In the genomic region with DNA sequence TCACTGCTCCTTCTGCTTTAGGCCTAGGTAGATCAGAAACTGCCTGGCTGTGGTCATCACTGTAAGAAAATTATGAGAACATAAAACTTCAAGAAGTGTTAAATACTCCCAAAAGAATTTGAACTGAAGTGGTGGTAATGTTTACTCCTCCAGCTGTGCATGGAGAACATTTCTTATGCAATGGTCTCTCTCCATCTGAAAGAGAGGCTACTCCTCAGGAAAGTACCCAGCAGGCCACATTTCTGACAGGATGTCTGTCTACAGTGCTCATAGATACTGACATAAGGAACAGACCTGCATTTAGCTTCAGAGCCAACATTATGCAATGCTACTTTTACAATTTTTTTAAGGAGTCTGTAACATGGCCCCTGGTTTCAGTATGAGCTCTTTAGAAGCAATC, we compare ENCODE assay signal across 21 mouse cellular contexts.
A peak's percentile ranks its signal among the peaks of the same experiment; 100 is the strongest.
DNase-seq lines count a peak whose midpoint lies in the region; ATAC-seq and TF ChIP-seq lines count a peak whose summit lies in the region.
"Had no signal": no experiment of that assay in that cellular context is flagged by ENCODE, and none has a peak within 500 bp of the region (broad histone marks: within the 10 kb centered on the region; RNA-seq: fewer than 3 reads in every experiment).

No protein-coding gene starts in this region.

- TF ChIP-seq CTCF in lung, postnatal 0 days (IDR thresholded peaks at IDR 0.05), result no peak

- peak; percentile 57 for DNase-seq in lung, postnatal 0 days (ENCODE audit: low spot score)
- no peak for DNase-seq in lung, postnatal 14 days
- DNase-seq in lung, postnatal 25 days (ENCODE audit: low spot score), result peak; percentile 8
- no peak for DNase-seq in lung, postnatal 4 days
- DNase-seq in lung, postnatal 36 days, result peak; percentile 14
- no peak for DNase-seq in lung, postnatal 10 days
- DNase-seq: adrenal gland, adult 2 months; adrenal gland, adult 8-10 months; adrenal gland, postnatal 10 days; adrenal gland, postnatal 14 days; adrenal gland, postnatal 25 days; adrenal gland, postnatal 36 days; B cell, adult 2 months; cerebellum, adult 11 months; cerebellum, adult 11-12 months; cerebellum, adult 18-20 months had no signal

- H3K9ac ChIP-seq in lung, postnatal 0 days (replicated peaks; ENCODE audit: low read depth), result no peak overlapping the region

- H3K9me3 ChIP-seq in lung, postnatal 0 days (ENCODE audit: low read length), result no peaks in the 10 kb centered on the region
- H3K9me3 ChIP-seq: G1E had no signal

- H3K4me1 ChIP-seq in lung, postnatal 0 days (ENCODE audit: insufficient read depth, low read depth, low read length), result no peaks in the 10 kb centered on the region

- ATAC-seq in lung, postnatal 0 days, result peak; percentile 86
- ATAC-seq: activated CD4-positive, CD25-positive, alpha-beta regulatory T cell, adult 4 months; CD4-positive, CD25-positive, alpha-beta regulatory T cell, adult 4 months; Patski had no signal

- no peak for TF ChIP-seq EP300 in lung, postnatal 0 days (IDR thresholded peaks at IDR 0.05)

- H3K27ac ChIP-seq in lung, postnatal 0 days (ENCODE audit: low read length), result no peak overlapping the region

- H3K36me3 ChIP-seq in lung, postnatal 0 days (ENCODE audit: insufficient read depth, low read length), result no peaks in the 10 kb centered on the region
- H3K36me3 ChIP-seq: G1E had no signal

- no peaks in the 10 kb centered on the region for H3K27me3 ChIP-seq in lung, postnatal 0 days (replicated peaks; ENCODE audit: insufficient read depth, low read length)
- H3K27me3 ChIP-seq: CH12.LX had no signal

- H3K4me3 ChIP-seq in lung, postnatal 0 days (ENCODE audit: low read depth, low read length), result no peak overlapping the region

- no peak overlapping the region for H3K4me2 ChIP-seq in lung, postnatal 0 days (replicated peaks; ENCODE audit: low read depth, low read length)

Comparison
In these comparisons a context has a peak if more than half of its experiments do, and no peak if none do; other contexts are left out.
1. DNase-seq: peak in lung, postnatal 0 days (single experiment), lung, postnatal 25 days (single experiment) and lung, postnatal 36 days (single experiment); none in lung, postnatal 14 days (single experiment), lung, postnatal 4 days (0 of 2) and lung, postnatal 10 days (single experiment).